Mouse (Mus musculus) activated CD4-positive, CD25-positive, alpha-beta regulatory T cell, adult 4 months (primary cell): ENCODE data around the gene Cgas. TPM values are rescaled to one million over a fixed set of nuclear protein-coding genes. Genes with fewer than 3 reads are reported as not detected.
"Not testable (repeated sequence)": the region's sequence is repeated elsewhere in the genome, so short reads cannot be mapped to it uniquely, and the experiment has no call there.

ENCODE experiments used
- ATAC-seq: one replicate; pipeline ENCODE4 v1.8.0; 2017
- polyA plus RNA-seq, 2 experiments: library from polyadenylated mRNA; unstranded; fragments of 100-300 nt; shearing (Covaris generic); gene quantifications; one replicate each; pipeline ENCODE4 v1.2.1; 2017

Gene Cgas
- polyA plus RNA-seq: 1 to 10 TPM; 2.6 to 3.4 TPM

GRCm38 (mm10) chr9:78442579-78443392, at the start of gene Cgas:
TSS of gene Cgas (minus strand) at chr9:78443237.
- ATAC-seq: peak; percentile 67

- no peak for ATAC-seq
Observed at GRCm38 (mm10) chr9:78492254-78492653, 49.2 kb upstream of the Cgas start.

GRCm38 (mm10) chr9:78491169-78491568, 48.1 kb upstream of the Cgas start:
- ATAC-seq: no peak

GRCm38 (mm10) chr9:78488890-78489420, 45.9 kb upstream of the Cgas start, which contains the start of gene Eef1a1:
TSS of gene Eef1a1 (minus strand) at chr9:78489151.
- ATAC-seq: peak; percentile 74

GRCm38 (mm10) chr9:78488021-78488420, 45.0 kb upstream of the Cgas start:
- not testable (repeated sequence) for ATAC-seq

- no peak for ATAC-seq
Observed at GRCm38 (mm10) chr9:78484660-78485059, 41.6 kb upstream of the Cgas start.

- no peak for ATAC-seq
Observed at GRCm38 (mm10) chr9:78482386-78482785, 39.3 kb upstream of the Cgas start.

- peak; percentile 64 for ATAC-seq
Observed at GRCm38 (mm10) chr9:78481423-78482331, 38.6 kb upstream of the Cgas start.

GRCm38 (mm10) chr9:78480706-78481358, 37.8 kb upstream of the Cgas start:
- peak; percentile 63 for ATAC-seq

- ATAC-seq: not testable (repeated sequence)
Observed at GRCm38 (mm10) chr9:78480227-78480626, 37.2 kb upstream of the Cgas start.

GRCm38 (mm10) chr9:78479308-78479707, 36.3 kb upstream of the Cgas start:
- not testable (repeated sequence) for ATAC-seq

- ATAC-seq: not testable (repeated sequence)
Observed at GRCm38 (mm10) chr9:78478009-78478605, 35.1 kb upstream of the Cgas start.

GRCm38 (mm10) chr9:78477021-78477551, 34.0 kb upstream of the Cgas start:
- peak; percentile 9 for ATAC-seq

GRCm38 (mm10) chr9:78476531-78477020, 33.5 kb upstream of the Cgas start:
- no peak for ATAC-seq

- no peak for ATAC-seq
Observed at GRCm38 (mm10) chr9:78475873-78476272, 32.8 kb upstream of the Cgas start.

GRCm38 (mm10) chr9:78475383-78475780, 32.3 kb upstream of the Cgas start:
- no peak for ATAC-seq

GRCm38 (mm10) chr9:78474771-78475382, 31.8 kb upstream of the Cgas start:
- ATAC-seq: no peak

- no peak for ATAC-seq
Observed at GRCm38 (mm10) chr9:78474270-78474669, 31.2 kb upstream of the Cgas start.

- no peak for ATAC-seq
Observed at GRCm38 (mm10) chr9:78473588-78473987, 30.6 kb upstream of the Cgas start.

GRCm38 (mm10) chr9:78465725-78466124, 22.7 kb upstream of the Cgas start:
- ATAC-seq: no peak

GRCm38 (mm10) chr9:78463337-78463736, 20.3 kb upstream of the Cgas start:
- ATAC-seq: no peak
